Mouse (Mus musculus) ovary, postnatal 10 days (tissue): Measurements from ENCODE around the gene Eif2b2.
A peak's percentile ranks its signal among the peaks of the same experiment; 100 is the strongest.

Experiments
- DNase-seq: peaks from one replicate; pipeline ENCODE4 v3.0.0; 2022; ENCODE audit warnings: low spot score

Eif2b2 gene

GRCm38 (mm10) chr12:85256074-85256751 is 36.9 kb downstream of the Eif2b2 start:
- DNase-seq, result no peak

GRCm38 (mm10) chr12:85257008-85257639 is 37.8 kb downstream of the Eif2b2 start:
- no peak for DNase-seq

- no peak for DNase-seq
Measured at GRCm38 (mm10) chr12:85262489-85262888, 43.2 kb downstream of the Eif2b2 start.

- DNase-seq, result no peak
Measured at GRCm38 (mm10) chr12:85263190-85263589, 43.9 kb downstream of the Eif2b2 start.

GRCm38 (mm10) chr12:85264531-85264930 is 45.2 kb downstream of the Eif2b2 start:
- no peak for DNase-seq

GRCm38 (mm10) chr12:85264940-85265339 is 45.7 kb downstream of the Eif2b2 start:
- DNase-seq, result no peak

GRCm38 (mm10) chr12:85266248-85266647 is 47.0 kb downstream of the Eif2b2 start:
- DNase-seq, result no peak

GRCm38 (mm10) chr12:85269821-85270220 is 50.5 kb downstream of the Eif2b2 start:
- no peak for DNase-seq

- peak; percentile 58 for DNase-seq
Measured at GRCm38 (mm10) chr12:85270319-85270718, 51.0 kb downstream of the Eif2b2 start, which contains the start of gene Mlh3. Gene Mlh3 (minus strand): TSS chr12:85270599.

GRCm38 (mm10) chr12:85271132-85271842 is 52.0 kb downstream of the Eif2b2 start:
- DNase-seq, result no peak

- no peak for DNase-seq
Measured at GRCm38 (mm10) chr12:85271843-85272206, 52.5 kb downstream of the Eif2b2 start.

- DNase-seq, result no peak
Measured at GRCm38 (mm10) chr12:85273508-85273907, 54.2 kb downstream of the Eif2b2 start.
